In genomic region chr1:115545994-115546393, GRCm38 (mm10) we compare ENCODE assay signal across 24 mouse cellular contexts.
DNase-seq lines count a peak whose midpoint lies in the region; ATAC-seq and TF ChIP-seq lines count a peak whose summit lies in the region.
"Had no signal": no experiment of that assay in that cellular context is flagged by ENCODE, and none has a peak within 500 bp of the region (broad histone marks: within the 10 kb centered on the region; RNA-seq: fewer than 3 reads in every experiment).

No protein-coding gene starts in this region.

- DNase-seq in heart, embryonic 10.5 days (ENCODE audit: low spot score), result peak; percentile 74
- DNase-seq in heart, adult 2 months, result no peak
- no peak for DNase-seq in heart, postnatal 25 days (ENCODE audit: low spot score)
- DNase-seq in heart, postnatal 0 days (ENCODE audit: low spot score), result no peak
- no peak for DNase-seq in heart, postnatal 36 days
- DNase-seq: adrenal gland, adult 8-10 months; adrenal gland, postnatal 14 days; adrenal gland, postnatal 36 days; B cell, adult 2 months; cerebellum, adult 11-12 months; cerebellum, adult 2 months; cerebellum, adult 9-10 months; cerebellum, postnatal 10 days; cerebellum, postnatal 25 days had no signal

- no peak for TF ChIP-seq POLR2A in heart, adult 2 months (IDR thresholded peaks at IDR 0.05; ENCODE audit: insufficient read depth, low read depth, low read length)

- no peak overlapping the region for H3K9ac ChIP-seq in heart, adult 2 months (ENCODE audit: low read depth, low read length)
- no peak overlapping the region for H3K9ac ChIP-seq in heart, embryonic 14.5 days (ENCODE audit: low read length)
- no peak overlapping the region for H3K9ac ChIP-seq in heart, postnatal 0 days (replicated peaks; ENCODE audit: low read depth, low read length)
- H3K9ac ChIP-seq: embryonic facial prominence, embryonic 12.5 days; forebrain, embryonic 13.5 days; forebrain, embryonic 15.5 days had no signal

- no peaks in the 10 kb centered on the region for H3K79me2 ChIP-seq in heart, adult 2 months (replicated peaks; ENCODE audit: control insufficient read depth, insufficient read depth, low read length)

- H3K27ac ChIP-seq in heart, embryonic 10.5 days, result no peak overlapping the region
- no peak overlapping the region for H3K27ac ChIP-seq in heart, adult 2 months
- H3K27ac ChIP-seq in heart, embryonic 14.5 days (replicated peaks in 1 of 2; ENCODE audit: control insufficient read depth in 1 of 2, insufficient read depth in 1 of 2, low read depth in 2 of 2, low read length in 2 of 2), result no peak overlapping the region; a peak in 1 of 4 replicates
- no peak overlapping the region for H3K27ac ChIP-seq in heart, postnatal 0 days (ENCODE audit: low read depth)
- H3K27ac ChIP-seq: embryonic facial prominence, embryonic 10.5 days; embryonic facial prominence, embryonic 12.5 days; forebrain, embryonic 13.5 days; forebrain, embryonic 15.5 days had no signal

- 44% methylated on average over 1 of the region's 1 CpGs for WGBS in heart, embryonic 10.5 days
- WGBS in heart, adult 2 months, result 40% methylated on average over 1 of the region's 1 CpGs
- 39% methylated on average over 1 of the region's 1 CpGs for WGBS in heart, embryonic 14.5 days
- WGBS in heart, postnatal 0 days, result 17% methylated on average over 1 of the region's 1 CpGs

- no peak overlapping the region for H3K4me3 ChIP-seq in heart, embryonic 10.5 days
- H3K4me3 ChIP-seq in heart, adult 2 months, result no peak overlapping the region
- no peak overlapping the region for H3K4me3 ChIP-seq in heart, embryonic 14.5 days (ENCODE audit: control insufficient read depth in 1 of 2, insufficient read depth in 1 of 2, low read depth in 1 of 2, low read length in 2 of 2)
- H3K4me3 ChIP-seq in heart, postnatal 0 days (ENCODE audit: low read depth, low read length), result no peak overlapping the region
- H3K4me3 ChIP-seq: embryonic facial prominence, embryonic 10.5 days; embryonic facial prominence, embryonic 12.5 days; forebrain, embryonic 13.5 days; forebrain, embryonic 15.5 days had no signal

- intact Hi-C loops in heart, adult 2 months (cut with DNase I), result no loop called here
- intact Hi-C loops in heart, postnatal 25 days (cut with DNase I), result no loop called here
- intact Hi-C loops in heart, postnatal 36 days (cut with DNase I), result no loop called here

- no peaks in the 10 kb centered on the region for H3K9me3 ChIP-seq in heart, embryonic 10.5 days
- no peaks in the 10 kb centered on the region for H3K9me3 ChIP-seq in heart, embryonic 14.5 days (ENCODE audit: control insufficient read depth, low read length)
- H3K9me3 ChIP-seq in heart, postnatal 0 days (replicated peaks; ENCODE audit: control insufficient read depth, low read length), result no peaks in the 10 kb centered on the region
- H3K9me3 ChIP-seq: embryonic facial prominence, embryonic 10.5 days; embryonic facial prominence, embryonic 12.5 days; forebrain, embryonic 13.5 days; forebrain, embryonic 15.5 days had no signal

- no peaks in the 10 kb centered on the region for H3K4me1 ChIP-seq in heart, embryonic 10.5 days
- no peaks in the 10 kb centered on the region for H3K4me1 ChIP-seq in heart, adult 2 months (ENCODE audit: control insufficient read depth, insufficient read depth, low read length)
- H3K4me1 ChIP-seq in heart, embryonic 14.5 days (ENCODE audit: control insufficient read depth in 2 of 2, insufficient read depth in 2 of 2, low read length in 2 of 2), result 0 out of 4 replicates have a peak, but pooled peaks cover 0 to 4% of the 10 kb centered on the region in 2 experiments
- no peaks in the 10 kb centered on the region for H3K4me1 ChIP-seq in heart, postnatal 0 days (ENCODE audit: control insufficient read depth, insufficient read depth)
- H3K4me1 ChIP-seq: embryonic facial prominence, embryonic 10.5 days; embryonic facial prominence, embryonic 12.5 days; forebrain, embryonic 13.5 days; forebrain, embryonic 15.5 days had no signal

- TF ChIP-seq CTCF in heart, adult 2 months (IDR thresholded peaks at IDR 0.05), result no peak
- no peak for TF ChIP-seq CTCF in heart, postnatal 0 days (IDR thresholded peaks at IDR 0.05; ENCODE audit: low read depth)

- H3K27me3 ChIP-seq in heart, embryonic 10.5 days (ENCODE audit: insufficient read depth, poor library complexity, severe bottlenecking), result no peaks in the 10 kb centered on the region
- H3K27me3 ChIP-seq in heart, adult 2 months (ENCODE audit: control insufficient read depth, insufficient read depth, low read length), result no peaks in the 10 kb centered on the region
- no peaks in the 10 kb centered on the region for H3K27me3 ChIP-seq in heart, embryonic 14.5 days (ENCODE audit: control insufficient read depth, insufficient read depth, low read length)
- H3K27me3 ChIP-seq in heart, postnatal 0 days (ENCODE audit: control insufficient read depth, insufficient read depth, low read length), result no peaks in the 10 kb centered on the region
- H3K27me3 ChIP-seq: CH12.LX; embryonic facial prominence, embryonic 12.5 days; forebrain, embryonic 13.5 days; forebrain, embryonic 15.5 days; Patski had no signal

- TF ChIP-seq EP300 in heart, adult 2 months (IDR thresholded peaks at IDR 0.05; ENCODE audit: insufficient read depth, low read depth, low read length), result no peak
- no peak for TF ChIP-seq EP300 in heart, postnatal 0 days (IDR thresholded peaks at IDR 0.05; ENCODE audit: low read depth)

- H3K36me3 ChIP-seq in heart, embryonic 10.5 days, result no peaks in the 10 kb centered on the region
- H3K36me3 ChIP-seq in heart, adult 2 months (ENCODE audit: control insufficient read depth, insufficient read depth, low read length), result no peaks in the 10 kb centered on the region
- no peaks in the 10 kb centered on the region for H3K36me3 ChIP-seq in heart, embryonic 14.5 days (ENCODE audit: control insufficient read depth, insufficient read depth, low read length)
- H3K36me3 ChIP-seq in heart, postnatal 0 days (replicated peaks; ENCODE audit: control insufficient read depth, insufficient read depth, low read length), result no peaks in the 10 kb centered on the region
- H3K36me3 ChIP-seq: embryonic facial prominence, embryonic 10.5 days; embryonic facial prominence, embryonic 12.5 days; forebrain, embryonic 15.5 days; G1E had no signal

- 0 out of 2 replicates have a peak, but pooled peaks have one; percentile 39 for ATAC-seq in heart, embryonic 14.5 days (ENCODE audit: insufficient number of reproducible peaks, insufficient read depth, low FRiP score, low read depth)
- peak; percentile 36; the same call in 1 of the 2 replicates for ATAC-seq in heart, postnatal 0 days (ENCODE audit: insufficient read depth, low read depth)
- ATAC-seq: activated CD4-positive, CD25-positive, alpha-beta regulatory T cell, adult 4 months; CD4-positive, CD25-positive, alpha-beta regulatory T cell, adult 4 months; forebrain, embryonic 13.5 days; forebrain, embryonic 15.5 days; Patski had no signal

- no peak overlapping the region for H3K4me2 ChIP-seq in heart, embryonic 14.5 days (ENCODE audit: low read length)
- H3K4me2 ChIP-seq in heart, postnatal 0 days (ENCODE audit: low read depth, low read length), result no peak overlapping the region
- H3K4me2 ChIP-seq: embryonic facial prominence, embryonic 12.5 days; forebrain, embryonic 13.5 days; forebrain, embryonic 15.5 days had no signal
